Mouse (Mus musculus): ENCODE data around the gene Myo1h.

Gene Myo1h

GRCm38 (mm10) chr5:114288874-114289273 lies at the start of gene Myo1h:
Myo1h (plus strand) TSS chr5:114289166.
- DNase-seq (ENCODE audit: low spot score) = no peak

- no peak for DNase-seq (ENCODE audit: low spot score)
Measured at GRCm38 (mm10) chr5:114239737-114240136, 49.2 kb upstream of the Myo1h start.

GRCm38 (mm10) chr5:114246465-114246864 lies 42.5 kb upstream of the Myo1h start:
- no peak for DNase-seq (ENCODE audit: low spot score)

GRCm38 (mm10) chr5:114248174-114248589 lies 40.8 kb upstream of the Myo1h start:
- peak; percentile 36 for DNase-seq (ENCODE audit: low spot score)

- no peak for DNase-seq (ENCODE audit: low spot score)
Measured at GRCm38 (mm10) chr5:114259495-114259894, 29.5 kb upstream of the Myo1h start.

- DNase-seq (ENCODE audit: low spot score) = no peak
Measured at GRCm38 (mm10) chr5:114261494-114261893, 27.5 kb upstream of the Myo1h start.

- no peak for DNase-seq (ENCODE audit: low spot score)
Measured at GRCm38 (mm10) chr5:114264030-114264459, 24.9 kb upstream of the Myo1h start.

GRCm38 (mm10) chr5:114264791-114265190 lies 24.2 kb upstream of the Myo1h start:
- no peak for DNase-seq (ENCODE audit: low spot score)

GRCm38 (mm10) chr5:114268646-114269045 lies 20.3 kb upstream of the Myo1h start:
- no peak for DNase-seq (ENCODE audit: low spot score)

GRCm38 (mm10) chr5:114269499-114269898 lies 19.5 kb upstream of the Myo1h start:
- no peak for DNase-seq (ENCODE audit: low spot score)

- DNase-seq (ENCODE audit: low spot score) = no peak
Measured at GRCm38 (mm10) chr5:114269984-114270383, 19.0 kb upstream of the Myo1h start.

- DNase-seq (ENCODE audit: low spot score) = no peak
Measured at GRCm38 (mm10) chr5:114273693-114274402, 15.1 kb upstream of the Myo1h start, which contains the start of gene Foxn4. Foxn4 (minus strand) TSS chr5:114273807.

GRCm38 (mm10) chr5:114275339-114275738 lies 13.6 kb upstream of the Myo1h start:
- no peak for DNase-seq (ENCODE audit: low spot score)

GRCm38 (mm10) chr5:114275991-114276390 lies 13.0 kb upstream of the Myo1h start:
- no peak for DNase-seq (ENCODE audit: low spot score)

GRCm38 (mm10) chr5:114279382-114280143 lies 9.4 kb upstream of the Myo1h start:
- no peak for DNase-seq (ENCODE audit: low spot score)

- no peak for DNase-seq (ENCODE audit: low spot score)
Measured at GRCm38 (mm10) chr5:114282346-114282745, 6.6 kb upstream of the Myo1h start.

GRCm38 (mm10) chr5:114284604-114285397 lies 4.2 kb upstream of the Myo1h start:
- no peak for DNase-seq (ENCODE audit: low spot score)

- no peak for DNase-seq (ENCODE audit: low spot score)
Measured at GRCm38 (mm10) chr5:114285398-114285700, 3.6 kb upstream of the Myo1h start.

GRCm38 (mm10) chr5:114286102-114286501 lies 2.9 kb upstream of the Myo1h start:
- DNase-seq (ENCODE audit: low spot score) = no peak

- no peak for DNase-seq (ENCODE audit: low spot score)
Measured at GRCm38 (mm10) chr5:114286872-114287571, 1.9 kb upstream of the Myo1h start.

GRCm38 (mm10) chr5:114288396-114288795 lies 570 bp upstream of the Myo1h start:
- no peak for DNase-seq (ENCODE audit: low spot score)

GRCm38 (mm10) chr5:114290004-114290403 lies 1.0 kb downstream of the Myo1h start:
- no peak for DNase-seq (ENCODE audit: low spot score)

All from ovary, postnatal 10 days (tissue).